Mouse (Mus musculus): ENCODE data around the gene Ifnar1. TPM values are rescaled to one million over a fixed set of nuclear protein-coding genes. Genes with fewer than 3 reads are reported as not detected.

The Ifnar1 gene
- polyA plus RNA-seq, 1 experiment: 16.2 TPM

- Histone ChIP-seq H3K4me3 (no peak overlapping the region), H3K79me2 (ENCODE audit: control insufficient read depth, insufficient read depth) (no peaks in the 10 kb centered on the region), H3K27me3 (ENCODE audit: control insufficient read depth, insufficient read depth, insufficient read length) (no peaks in the 10 kb centered on the region), H3ac (ENCODE audit: control insufficient read depth, insufficient read length) (no peak overlapping the region), H3K4me2 (ENCODE audit: low read depth) (peak overlapping the region; percentile 53), H3K36me3 (ENCODE audit: control insufficient read depth, insufficient read depth) (no peaks in the 10 kb centered on the region)
- TF ChIP-seq POLR2AphosphoS2 (IDR thresholded peaks at IDR 0.05; ENCODE audit: insufficient read length, low read depth) (no peak), MYOG (IDR thresholded peaks at IDR 0.05; ENCODE audit: control insufficient read depth in 1 of 3, insufficient read depth in 1 of 3, insufficient read length in 2 of 3, low read depth in 2 of 3) (no peak), SRF (IDR thresholded peaks at IDR 0.05; ENCODE audit: control insufficient read depth, insufficient read length, low read depth) (no peak), MYOD1 (IDR thresholded peaks at IDR 0.05; ENCODE audit: control insufficient read depth in 1 of 3, insufficient read length in 2 of 3, low read depth in 2 of 3) (no peak), TCF3 (IDR thresholded peaks at IDR 0.05; ENCODE audit: insufficient read length, low read depth) (no peak), MAX (IDR thresholded peaks at IDR 0.05; ENCODE audit: low read depth) (no peak), POLR2A (IDR thresholded peaks at IDR 0.05; ENCODE audit: insufficient read length, low read depth) (no peak), REST (IDR thresholded peaks at IDR 0.05; ENCODE audit: insufficient read depth, insufficient read length) (no peak), E2F4 (IDR thresholded peaks at IDR 0.05; ENCODE audit: insufficient read depth) (no peak), CEBPB (IDR thresholded peaks at IDR 0.05; ENCODE audit: insufficient read depth, poor library complexity, severe bottlenecking) (no peak), TCF12 (IDR thresholded peaks at IDR 0.05; ENCODE audit: insufficient read depth, poor library complexity, severe bottlenecking) (no peak), USF1 (IDR thresholded peaks at IDR 0.05; ENCODE audit: low read depth) (no peak)
Measured at GRCm38 (mm10) chr16:91538513-91538912, 53.5 kb downstream of the Ifnar1 start.

- Histone ChIP-seq H3K36me3 (ENCODE audit: control insufficient read depth, insufficient read depth) (no peaks in the 10 kb centered on the region), H3ac (ENCODE audit: control insufficient read depth, insufficient read length) (no peak overlapping the region), H3K4me2 (ENCODE audit: low read depth) (no peak overlapping the region), H3K27me3 (ENCODE audit: control insufficient read depth, insufficient read depth, insufficient read length) (no peaks in the 10 kb centered on the region), H3K4me3 (no peak overlapping the region), H3K79me2 (ENCODE audit: control insufficient read depth, insufficient read depth) (no peaks in the 10 kb centered on the region)
- TF ChIP-seq E2F4 (IDR thresholded peaks at IDR 0.05; ENCODE audit: insufficient read depth) (no peak), MYOG (IDR thresholded peaks at IDR 0.05; ENCODE audit: control insufficient read depth in 1 of 3, insufficient read depth in 1 of 3, insufficient read length in 2 of 3, low read depth in 2 of 3) (no peak), SRF (IDR thresholded peaks at IDR 0.05; ENCODE audit: control insufficient read depth, insufficient read length, low read depth) (no peak), USF1 (IDR thresholded peaks at IDR 0.05; ENCODE audit: low read depth) (no peak), MYOD1 (IDR thresholded peaks at IDR 0.05; ENCODE audit: control insufficient read depth in 1 of 3, insufficient read length in 2 of 3, low read depth in 2 of 3) (no peak), REST (IDR thresholded peaks at IDR 0.05; ENCODE audit: insufficient read depth, insufficient read length) (no peak), TCF12 (IDR thresholded peaks at IDR 0.05; ENCODE audit: insufficient read depth, poor library complexity, severe bottlenecking) (no peak), POLR2AphosphoS2 (IDR thresholded peaks at IDR 0.05; ENCODE audit: insufficient read length, low read depth) (no peak), POLR2A (IDR thresholded peaks at IDR 0.05; ENCODE audit: insufficient read length, low read depth) (no peak), CEBPB (IDR thresholded peaks at IDR 0.05; ENCODE audit: insufficient read depth, poor library complexity, severe bottlenecking) (no peak), TCF3 (IDR thresholded peaks at IDR 0.05; ENCODE audit: insufficient read length, low read depth) (no peak), MAX (IDR thresholded peaks at IDR 0.05; ENCODE audit: low read depth) (no peak)
Measured at GRCm38 (mm10) chr16:91541573-91542081, 56.6 kb downstream of the Ifnar1 start.

GRCm38 (mm10) chr16:91543619-91544018 lies 58.6 kb downstream of the Ifnar1 start:
- Histone ChIP-seq H3K36me3 (ENCODE audit: control insufficient read depth, insufficient read depth) (no peaks in the 10 kb centered on the region), H3K27me3 (ENCODE audit: control insufficient read depth, insufficient read depth, insufficient read length) (no peaks in the 10 kb centered on the region), H3K4me2 (ENCODE audit: low read depth) (no peak overlapping the region), H3K79me2 (ENCODE audit: control insufficient read depth, insufficient read depth) (peaks cover 13% of the 10 kb centered on the region), H3ac (ENCODE audit: control insufficient read depth, insufficient read length) (no peak overlapping the region), H3K4me3 (no peak overlapping the region)
- TF ChIP-seq POLR2AphosphoS2 (IDR thresholded peaks at IDR 0.05; ENCODE audit: insufficient read length, low read depth) (no peak), REST (IDR thresholded peaks at IDR 0.05; ENCODE audit: insufficient read depth, insufficient read length) (no peak), MAX (IDR thresholded peaks at IDR 0.05; ENCODE audit: low read depth) (no peak), CEBPB (IDR thresholded peaks at IDR 0.05; ENCODE audit: insufficient read depth, poor library complexity, severe bottlenecking) (no peak), E2F4 (IDR thresholded peaks at IDR 0.05; ENCODE audit: insufficient read depth) (no peak), SRF (IDR thresholded peaks at IDR 0.05; ENCODE audit: control insufficient read depth, insufficient read length, low read depth) (no peak), TCF3 (IDR thresholded peaks at IDR 0.05; ENCODE audit: insufficient read length, low read depth) (no peak), USF1 (IDR thresholded peaks at IDR 0.05; ENCODE audit: low read depth) (no peak), MYOD1 (IDR thresholded peaks at IDR 0.05; ENCODE audit: control insufficient read depth in 1 of 3, insufficient read length in 2 of 3, low read depth in 2 of 3) (no peak), POLR2A (IDR thresholded peaks at IDR 0.05; ENCODE audit: insufficient read length, low read depth) (no peak), MYOG (IDR thresholded peaks at IDR 0.05; ENCODE audit: control insufficient read depth in 1 of 3, insufficient read depth in 1 of 3, insufficient read length in 2 of 3, low read depth in 2 of 3) (no peak)

- H3K4me2 ChIP-seq (ENCODE audit: low read depth): no peak overlapping the region
- H3ac ChIP-seq (ENCODE audit: control insufficient read depth, insufficient read length): no peak overlapping the region
- peaks cover 19% of the 10 kb centered on the region for H3K79me2 ChIP-seq (ENCODE audit: control insufficient read depth, insufficient read depth)
- no peaks in the 10 kb centered on the region for H3K36me3 ChIP-seq (ENCODE audit: control insufficient read depth, insufficient read depth)
- H3K27me3 ChIP-seq (ENCODE audit: control insufficient read depth, insufficient read depth, insufficient read length): no peaks in the 10 kb centered on the region
- H3K4me3 ChIP-seq: peak overlapping the region; percentile 62
- TF ChIP-seq CEBPB (IDR thresholded peaks at IDR 0.05; ENCODE audit: insufficient read depth, poor library complexity, severe bottlenecking): no peak
- TF ChIP-seq POLR2AphosphoS2 (IDR thresholded peaks at IDR 0.05; ENCODE audit: insufficient read length, low read depth): no peak
- TF ChIP-seq TCF12 (IDR thresholded peaks at IDR 0.05; ENCODE audit: insufficient read depth, poor library complexity, severe bottlenecking): no peak
- TF ChIP-seq SRF (IDR thresholded peaks at IDR 0.05; ENCODE audit: control insufficient read depth, insufficient read length, low read depth): no peak
- no peak for TF ChIP-seq MYOD1 (IDR thresholded peaks at IDR 0.05; ENCODE audit: control insufficient read depth in 1 of 3, insufficient read length in 2 of 3, low read depth in 2 of 3)
Measured at GRCm38 (mm10) chr16:91545597-91546281, 60.7 kb downstream of the Ifnar1 start.
